Mouse (Mus musculus) limb, embryonic 11.5 days (tissue): ENCODE results near the gene Runx2. TPM values are rescaled to one million over a fixed set of nuclear protein-coding genes. Genes with fewer than 3 reads are reported as not detected.

Experiments
- ATAC-seq: fragments of 200-750 bp; cut with Nextera tagmentation; 2 replicates; pipeline ENCODE4 v1.8.0; 2017; ENCODE audit warnings: low read depth; ENCODE audit not compliant: insufficient number of reproducible peaks, low FRiP score, low TSS enrichment
- DNase-seq: peaks from one replicate; pipeline ENCODE4 v3.0.0-alpha.2; 2015; ENCODE audit warnings: low spot score
- H3K27ac ChIP-seq: fragments of 300-500 bp; sonication (generic); replicated peaks from 2 replicates; pipeline ENCODE4 v1.5.1; 2014; ENCODE audit warnings: low read depth, mild to moderate bottlenecking, low read length
- H3K27me3 ChIP-seq: fragments of 300-500 bp; sonication (generic); 2 replicates; pipeline ENCODE4 v1.6.1; 2014; ENCODE audit warnings: mild to moderate bottlenecking, low read length, mixed read lengths; ENCODE audit not compliant: control insufficient read depth, insufficient read depth
- H3K36me3 ChIP-seq: fragments of 300-500 bp; sonication (generic); 2 replicates; pipeline ENCODE4 v1.6.1; 2014; ENCODE audit warnings: mild to moderate bottlenecking, low read length, moderate library complexity, mixed read lengths; ENCODE audit not compliant: control insufficient read depth, insufficient read depth
- H3K4me1 ChIP-seq: fragments of 300-500 bp; sonication (generic); 2 replicates; pipeline ENCODE4 v1.6.1; 2014; ENCODE audit warnings: low read length, mixed read lengths; ENCODE audit not compliant: control insufficient read depth, insufficient read depth
- H3K4me2 ChIP-seq: fragments of 300-500 bp; sonication (generic); 2 replicates; pipeline ENCODE4 v1.6.1; 2014; ENCODE audit warnings: low read depth, mild to moderate bottlenecking, moderate library complexity; ENCODE audit not compliant: severe bottlenecking
- H3K4me3 ChIP-seq: fragments of 300-500 bp; sonication (generic); 2 replicates; pipeline ENCODE4 v1.5.1; 2014; ENCODE audit warnings: low read depth, low read length
- H3K9ac ChIP-seq: fragments of 300-500 bp; sonication (generic); 2 replicates; pipeline ENCODE4 v1.6.1; 2014; ENCODE audit warnings: mild to moderate bottlenecking, low read length
- H3K9me3 ChIP-seq: fragments of 300-500 bp; sonication (generic); 2 replicates; pipeline ENCODE4 v1.6.1; 2016; ENCODE audit warnings: low read length; ENCODE audit not compliant: control insufficient read depth
- WGBS: fragments of 180-500 bp; shearing (Covaris S2); extraction: QIAGEN DNeasy Blood & Tissue Kit; methylation state at CpG from one replicate; pipeline ENCODE4 v1.1.7; 2014; 5-methylcytosine and 5-hydroxymethylcytosine counted together
- polyA plus RNA-seq: library from polyadenylated mRNA; unstranded; fragments of >200 nt; fragmentation: Nextera tagmentation; extraction: Ambion mirVana; gene quantifications from 2 replicates; pipeline ENCODE4 v1.2.1, GENCODE M21; 2014

The Runx2 gene
- polyA plus RNA-seq, 1 experiment from 2014 or later, result 5.8 TPM

DNA sequence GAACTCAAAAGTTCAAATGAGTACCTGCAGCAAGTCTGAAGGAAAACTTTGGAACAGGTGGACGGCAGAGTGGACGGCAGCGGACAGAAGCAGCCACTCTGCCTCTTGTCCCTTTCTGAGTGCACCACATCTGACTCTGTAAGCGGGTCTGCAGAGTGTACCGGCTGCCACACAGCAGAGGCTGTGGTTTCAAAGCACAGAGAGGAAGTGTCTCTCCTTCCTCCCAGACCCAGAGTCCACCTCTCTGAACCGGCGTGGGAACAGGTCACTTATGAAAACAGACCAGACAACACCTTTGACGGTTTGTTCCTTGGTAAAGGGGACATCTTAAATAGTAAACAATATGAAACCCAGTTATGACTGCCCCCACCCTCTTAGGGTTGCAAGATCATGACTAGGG, 207.2 kb downstream of the Runx2 start:
- no peak for DNase-seq
- H3K4me2 ChIP-seq, result no peak overlapping the region
- ATAC-seq, result no peak
- 91% methylated on average over 8 of the region's 8 CpGs for WGBS
- H3K27me3 ChIP-seq, result no peaks in the 10 kb centered on the region
- H3K4me1 ChIP-seq, result peaks cover 10% of the 10 kb centered on the region
- H3K27ac ChIP-seq, result no peak overlapping the region
- H3K9me3 ChIP-seq, result no peaks in the 10 kb centered on the region
- H3K36me3 ChIP-seq, result no peaks in the 10 kb centered on the region
- H3K9ac ChIP-seq, result no peak overlapping the region
- H3K4me3 ChIP-seq, result no peak overlapping the region

GRCm38 (mm10) chr17:44606245-44606644, 208.4 kb downstream of the Runx2 start:
- Histone ChIP-seq H3K9ac (no peak overlapping the region), H3K4me3 (no peak overlapping the region), H3K27me3 (no peaks in the 10 kb centered on the region), H3K36me3 (no peaks in the 10 kb centered on the region), H3K4me1 (peaks cover 15% of the 10 kb centered on the region), H3K27ac (no peak overlapping the region), H3K9me3 (no peaks in the 10 kb centered on the region), H3K4me2 (no peak overlapping the region)
- 94% methylated on average over 7 of the region's 7 CpGs for whole genome bisulfite sequencing
- no peak for DNase-seq
- no peak for ATAC-seq

DNA sequence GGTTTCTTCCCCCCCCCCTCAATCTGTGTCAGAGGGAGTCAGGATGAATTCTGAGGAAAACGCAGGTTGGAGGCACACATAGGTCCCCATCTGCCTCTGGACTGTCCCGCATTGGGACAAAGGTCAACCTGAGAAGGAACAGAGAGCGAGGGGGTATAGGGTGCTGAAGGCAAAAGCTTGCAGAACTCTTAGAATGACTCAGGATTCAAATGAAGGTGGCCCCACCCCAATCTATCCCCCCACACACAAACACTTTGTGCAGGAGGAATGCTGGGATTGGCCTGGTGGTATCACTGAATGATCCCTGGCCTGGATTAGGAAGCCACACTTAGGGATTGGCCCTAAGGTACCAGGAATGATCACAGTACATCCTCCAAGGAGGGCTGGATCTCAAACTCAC, 208.8 kb downstream of the Runx2 start:
- DNase-seq, result no peak
- Histone ChIP-seq H3K27ac (no peak overlapping the region), H3K9me3 (no peaks in the 10 kb centered on the region), H3K9ac (no peak overlapping the region), H3K36me3 (no peaks in the 10 kb centered on the region), H3K4me3 (no peak overlapping the region), H3K27me3 (no peaks in the 10 kb centered on the region), H3K4me2 (no peak overlapping the region), H3K4me1 (peaks cover 15% of the 10 kb centered on the region)
- no peak for ATAC-seq
- WGBS, result 95% methylated on average over 3 of the region's 3 CpGs

DNA sequence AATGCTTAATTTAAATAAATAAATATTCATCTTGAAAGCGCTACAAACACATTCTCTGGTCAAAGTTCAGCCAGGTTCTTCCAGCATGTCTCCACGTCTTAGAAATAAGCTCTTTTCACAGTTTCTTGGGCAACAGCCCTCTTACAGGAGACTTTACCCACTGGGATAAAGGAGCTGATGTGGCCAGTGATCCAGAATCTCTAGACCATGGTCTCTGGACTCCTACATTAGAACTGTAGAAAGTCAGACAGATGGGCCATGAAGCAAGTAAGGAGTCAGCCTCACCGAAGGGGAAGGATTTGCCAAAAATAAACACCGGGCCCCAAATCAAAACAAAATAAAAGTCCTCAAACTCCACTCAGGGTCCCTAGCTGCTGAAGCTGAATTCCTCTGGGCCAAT, 211.4 kb downstream of the Runx2 start:
- Histone ChIP-seq H3K4me1 (peaks cover 7% of the 10 kb centered on the region; the same call in 1 of the 2 replicates), H3K27me3 (no peaks in the 10 kb centered on the region), H3K27ac (no peak overlapping the region), H3K36me3 (no peaks in the 10 kb centered on the region), H3K9ac (no peak overlapping the region), H3K4me2 (no peak overlapping the region), H3K4me3 (no peak overlapping the region), H3K9me3 (no peaks in the 10 kb centered on the region)
- WGBS, result 72% methylated on average over 4 of the region's 4 CpGs
- ATAC-seq, result no peak
- DNase-seq, result no peak

GRCm38 (mm10) chr17:44601317-44602021, 213.1 kb downstream of the Runx2 start:
- Histone ChIP-seq H3K4me1 (peaks cover 7% of the 10 kb centered on the region; the same call in 1 of the 2 replicates), H3K27me3 (no peaks in the 10 kb centered on the region), H3K9me3 (no peaks in the 10 kb centered on the region), H3K4me3 (no peak overlapping the region), H3K4me2 (no peak overlapping the region), H3K27ac (no peak overlapping the region; the same call in 1 of the 2 replicates), H3K36me3 (no peaks in the 10 kb centered on the region), H3K9ac (no peak overlapping the region)
- ATAC-seq (peak; percentile 68; the same call in 1 of the 2 replicates), DNase-seq (peak; percentile 55)
- 41% methylated on average over 11 of the region's 11 CpGs for WGBS

- no peaks in the 10 kb centered on the region for H3K9me3 ChIP-seq
- H3K27ac ChIP-seq, result no peak overlapping the region
- 82% methylated on average over 1 of the region's 1 CpGs for WGBS
Measured at GRCm38 (mm10) chr17:44599856-44600255, 214.7 kb downstream of the Runx2 start.

DNA sequence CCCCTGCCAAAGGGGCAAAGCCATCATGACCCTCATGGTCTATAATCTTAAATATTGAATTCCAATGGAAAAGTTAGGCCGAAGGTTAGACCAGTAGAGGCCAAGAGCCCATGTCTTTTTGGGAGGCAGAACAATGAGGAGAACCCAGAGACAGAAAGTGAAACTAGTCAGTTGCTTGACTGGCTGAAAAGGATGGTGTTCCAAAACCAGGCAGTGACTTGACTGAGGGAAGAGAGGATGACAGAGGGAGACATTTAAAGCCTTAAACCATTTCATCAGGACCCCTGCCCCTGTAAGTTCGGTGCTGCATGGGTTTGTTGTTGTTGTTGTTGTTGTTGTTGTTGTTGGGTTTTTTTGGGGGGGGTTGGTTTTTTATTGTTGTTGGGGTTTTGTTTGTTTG, 215.5 kb downstream of the Runx2 start:
- Histone ChIP-seq H3K27me3 (no peaks in the 10 kb centered on the region), H3K4me1 (peaks cover 7% of the 10 kb centered on the region; the same call in 1 of the 2 replicates), H3K36me3 (no peaks in the 10 kb centered on the region), H3K4me3 (no peak overlapping the region), H3K27ac (no peak overlapping the region), H3K9ac (no peak overlapping the region), H3K9me3 (no peaks in the 10 kb centered on the region), H3K4me2 (no peak overlapping the region)
- ATAC-seq (no peak), DNase-seq (no peak)
- WGBS, result 87% methylated on average over 2 of the region's 2 CpGs

More at GRCm38 (mm10) chr17:44599856-44600255, 214.7 kb downstream of the Runx2 start:
- Histone ChIP-seq H3K4me3 (no peak overlapping the region), H3K4me1 (peaks cover 7% of the 10 kb centered on the region; the same call in 1 of the 2 replicates), H3K27me3 (no peaks in the 10 kb centered on the region), H3K9ac (no peak overlapping the region), H3K36me3 (no peaks in the 10 kb centered on the region), H3K4me2 (no peak overlapping the region)
- DNase-seq, result no peak
- no peak for ATAC-seq

- Histone ChIP-seq H3K4me1 (peaks cover 7% of the 10 kb centered on the region; the same call in 1 of the 2 replicates), H3K9me3 (no peaks in the 10 kb centered on the region), H3K36me3 (no peaks in the 10 kb centered on the region), H3K27ac (no peak overlapping the region), H3K27me3 (no peaks in the 10 kb centered on the region), H3K4me2 (no peak overlapping the region), H3K9ac (no peak overlapping the region), H3K4me3 (no peak overlapping the region)
- no peak for DNase-seq
- ATAC-seq, result no peak
- 48% methylated on average over 8 of the region's 8 CpGs for WGBS
Measured at GRCm38 (mm10) chr17:44597918-44598504, 216.6 kb downstream of the Runx2 start.
